Mouse (Mus musculus): Measurements from ENCODE around the gene Nf2. TPM values are rescaled to one million over a fixed set of nuclear protein-coding genes. Genes with fewer than 3 reads are reported as not detected.

Nf2 gene
- 100 to 1,000 TPM; 130 to 131 TPM for total RNA-seq (2021)

- intact Hi-C loops (cut with DNase I): no loop called here
- peak; percentile 98 to 99 for DNase-seq (ENCODE audit: extremely low spot score in 1 of 2, low spot score in 2 of 2)
These were observed at the start of gene Nf2 for GRCm38 (mm10) chr11:4849258-4849943. Nf2 (minus strand) TSS chr11:4849536.

- intact Hi-C loops (cut with DNase I): no loop called here
- DNase-seq (ENCODE audit: extremely low spot score in 1 of 2, low spot score in 2 of 2): peak; percentile 86
These were observed 45.8 kb upstream of the Nf2 start, which contains the start of gene Thoc5 for GRCm38 (mm10) chr11:4894848-4895816. Thoc5 (plus strand) TSS chr11:4895320.

DNA sequence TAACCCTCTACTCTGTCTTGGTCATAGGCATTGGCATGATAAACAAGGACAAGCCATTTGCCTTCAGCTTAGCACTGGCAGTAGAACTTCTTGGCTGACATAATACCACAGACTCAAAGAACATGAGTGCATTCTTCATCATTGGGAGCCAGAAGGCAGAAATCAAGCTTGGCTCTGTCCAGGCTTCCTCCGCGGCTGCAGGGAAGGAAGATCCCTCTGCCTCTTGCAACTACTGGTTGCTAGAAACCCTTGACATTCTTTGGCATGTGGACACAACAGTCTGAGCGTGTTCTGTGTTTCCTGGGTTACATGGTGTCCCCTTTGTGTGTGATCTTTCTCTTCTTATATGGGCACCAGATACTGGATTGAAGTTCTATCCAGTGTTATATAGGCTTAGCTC is 37.7 kb upstream of the Nf2 start:
- intact Hi-C loops (cut with DNase I): no loop called here
- no peak for DNase-seq (ENCODE audit: extremely low spot score in 1 of 2, low spot score in 2 of 2)

- intact Hi-C loops (cut with DNase I): no loop called here
- DNase-seq (ENCODE audit: extremely low spot score in 1 of 2, low spot score in 2 of 2): peak in 1 of 2 experiments; percentile 52
These were observed 36.1 kb upstream of the Nf2 start for GRCm38 (mm10) chr11:4885385-4885903.

DNA sequence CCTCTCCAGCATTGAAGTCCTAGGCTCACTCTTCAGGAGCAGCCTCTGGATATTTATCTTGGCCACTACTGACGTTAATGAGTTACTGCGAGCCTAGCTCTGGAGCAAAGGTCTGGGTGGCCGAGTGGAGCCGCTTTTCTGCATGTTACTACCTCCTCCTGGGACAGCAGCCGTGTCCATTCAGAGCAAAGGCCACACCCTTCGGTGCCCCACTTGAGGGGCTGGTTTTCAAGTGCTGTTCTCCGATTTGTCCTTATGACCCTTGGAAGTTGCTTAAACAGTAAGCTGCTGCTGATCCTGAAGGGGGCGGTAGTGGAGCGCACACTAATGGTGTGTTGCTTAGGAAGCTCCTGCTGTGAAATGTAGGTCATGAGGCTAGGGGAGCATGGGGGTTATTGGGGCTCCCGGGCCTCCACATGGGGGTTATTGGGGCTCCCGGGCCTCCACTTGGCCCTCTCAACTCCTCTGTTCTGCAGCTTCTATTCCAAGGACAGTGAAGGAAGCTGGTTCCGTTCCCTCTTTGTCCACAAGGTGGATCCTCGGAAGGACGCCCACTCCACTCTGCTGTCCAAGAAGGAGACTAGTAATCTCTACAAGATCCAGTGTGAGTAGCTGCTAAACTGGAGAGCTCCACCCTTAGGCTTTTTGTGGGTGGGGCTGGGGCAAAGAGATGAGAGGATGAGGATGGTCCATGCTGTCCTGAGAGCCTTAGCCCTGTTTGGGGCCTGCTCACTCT is 33.7 kb upstream of the Nf2 start:
- DNase-seq (ENCODE audit: extremely low spot score in 1 of 2, low spot score in 2 of 2): peak in 1 of 2 experiments; percentile 75
- intact Hi-C loops (cut with DNase I): no loop called here

- no peak for DNase-seq (ENCODE audit: extremely low spot score in 1 of 2, low spot score in 2 of 2)
- intact Hi-C loops (cut with DNase I): no loop called here
These were observed 31.8 kb upstream of the Nf2 start for GRCm38 (mm10) chr11:4881087-4881486.

- no peak for DNase-seq (ENCODE audit: extremely low spot score in 1 of 2, low spot score in 2 of 2)
- intact Hi-C loops (cut with DNase I): no loop called here
These were observed 25.2 kb upstream of the Nf2 start for GRCm38 (mm10) chr11:4874551-4874950.

DNA sequence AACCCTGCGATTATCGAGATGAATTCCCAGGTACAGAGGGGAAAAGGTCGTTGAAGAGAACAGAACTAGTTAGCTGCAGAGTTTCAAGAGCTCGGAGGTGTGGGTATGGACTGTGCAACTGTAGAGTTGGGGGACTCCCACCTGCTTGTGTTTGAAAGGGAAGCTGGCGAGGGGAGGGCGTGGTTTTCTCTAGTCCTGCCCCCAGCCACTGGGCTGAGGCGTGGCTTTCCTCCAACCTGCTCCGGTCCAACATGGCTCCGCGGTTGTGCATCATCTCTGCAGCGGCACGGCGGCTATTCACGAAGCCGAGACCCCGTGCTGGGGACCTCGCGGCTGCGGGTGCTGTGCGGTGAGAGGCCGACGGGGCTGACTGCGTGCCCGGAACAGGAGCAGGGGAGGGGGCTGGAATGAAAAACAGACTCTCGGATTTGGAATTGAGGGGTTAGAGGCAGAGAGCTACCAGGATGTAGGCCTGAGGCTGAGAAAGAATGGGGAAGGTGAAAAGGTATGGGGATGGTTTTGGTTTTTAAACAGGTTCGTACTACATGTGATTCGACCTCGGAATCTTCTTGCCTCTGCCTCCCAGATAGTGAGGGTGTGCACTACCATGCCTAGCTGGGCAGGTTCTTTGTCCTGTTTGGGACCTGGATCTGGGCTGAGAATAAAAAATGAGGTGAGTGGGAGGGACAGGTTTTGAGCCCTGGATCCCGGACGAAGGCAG is 24.6 kb upstream of the Nf2 start, which contains the start of gene Nipsnap1:
TSS of gene Nipsnap1 (plus strand) at position 197 of the 721 bp plus-strand sequence.
- intact Hi-C loops (cut with DNase I): no loop called here
- peak; percentile 78 to 85 for DNase-seq (ENCODE audit: extremely low spot score in 1 of 2, low spot score in 2 of 2)

DNA sequence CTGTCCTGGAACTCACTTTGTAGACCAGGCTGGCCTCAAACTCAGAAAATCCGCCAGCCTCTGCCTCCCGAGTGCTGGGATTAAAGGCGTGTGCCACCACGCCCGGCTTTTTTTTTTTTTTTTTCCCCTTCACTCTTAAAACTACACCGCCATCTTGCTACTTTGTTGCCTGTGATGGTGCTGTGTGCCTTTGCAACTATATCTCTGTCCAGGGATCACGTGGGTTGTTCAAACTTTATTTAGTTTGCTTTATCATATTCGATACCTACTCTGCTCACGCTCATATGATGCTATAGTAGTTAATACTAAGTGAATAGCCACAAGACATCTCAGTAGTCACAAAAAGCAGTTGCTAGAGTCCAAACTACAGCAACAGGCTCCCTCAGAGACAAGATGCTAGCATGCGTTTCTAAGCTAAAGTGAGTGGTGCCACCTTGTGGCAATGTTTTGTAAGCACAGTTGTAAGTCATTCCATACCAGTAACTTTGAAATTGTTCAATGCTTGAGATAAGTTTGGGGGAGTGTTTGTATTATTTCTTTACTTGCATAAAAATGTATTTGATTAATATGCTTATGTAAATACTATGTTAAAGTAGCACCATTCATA is 16.4 kb upstream of the Nf2 start:
- intact Hi-C loops (cut with DNase I): loop anchor here (5.0 to 10.0 kb wide), 2 partner anchors 428 to 601 kb away; no protein-coding TSS in a partner anchor
- DNase-seq (ENCODE audit: extremely low spot score in 1 of 2, low spot score in 2 of 2): peak; percentile 64 to 65

- no peak for DNase-seq (ENCODE audit: extremely low spot score in 1 of 2, low spot score in 2 of 2)
- intact Hi-C loops (cut with DNase I): loop anchor here (10.0 kb wide), 1 partner anchor 598 kb away; no protein-coding TSS in a partner anchor
These were observed 13.4 kb upstream of the Nf2 start for GRCm38 (mm10) chr11:4862730-4863129.

DNA sequence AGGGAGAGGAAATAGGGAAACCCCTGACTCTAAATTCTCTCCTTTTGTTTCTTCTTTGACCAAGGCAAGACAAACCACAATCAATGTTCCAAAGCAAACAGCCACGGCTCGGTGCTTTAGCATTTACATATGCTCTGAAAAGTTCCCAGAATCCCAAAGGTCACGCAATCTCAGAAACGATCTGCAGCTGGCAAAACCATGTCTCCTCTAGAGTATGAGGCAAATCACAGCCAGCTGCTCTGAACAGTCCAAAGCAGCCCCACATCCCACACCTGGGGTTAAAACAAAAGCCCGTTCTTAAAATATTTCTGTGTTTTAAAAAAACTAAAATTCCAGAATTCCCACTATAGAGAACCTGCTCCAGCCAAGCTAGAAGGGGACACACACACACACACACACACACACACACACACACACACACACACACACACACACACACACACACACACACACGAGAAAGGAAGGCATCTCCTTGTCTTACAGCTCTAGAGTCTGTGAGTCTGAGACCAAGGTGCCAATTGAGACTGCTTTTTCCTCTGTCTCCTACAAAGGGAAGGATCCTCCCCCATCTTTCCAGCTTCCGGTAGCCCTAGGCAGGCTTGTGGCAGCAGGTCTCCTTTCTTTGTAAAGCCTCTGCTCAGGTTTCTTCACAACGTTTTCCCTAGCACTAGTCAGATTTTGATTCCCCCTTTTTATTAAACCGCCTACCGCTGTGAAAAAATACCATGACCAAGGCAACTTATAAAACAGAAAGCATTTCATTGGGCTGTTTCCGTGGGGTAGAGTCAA is 12.7 kb upstream of the Nf2 start:
- no peak for DNase-seq (ENCODE audit: extremely low spot score in 1 of 2, low spot score in 2 of 2)
- intact Hi-C loops (cut with DNase I): loop anchor here (10.0 kb wide), 1 partner anchor 597 kb away; no protein-coding TSS in a partner anchor

DNA sequence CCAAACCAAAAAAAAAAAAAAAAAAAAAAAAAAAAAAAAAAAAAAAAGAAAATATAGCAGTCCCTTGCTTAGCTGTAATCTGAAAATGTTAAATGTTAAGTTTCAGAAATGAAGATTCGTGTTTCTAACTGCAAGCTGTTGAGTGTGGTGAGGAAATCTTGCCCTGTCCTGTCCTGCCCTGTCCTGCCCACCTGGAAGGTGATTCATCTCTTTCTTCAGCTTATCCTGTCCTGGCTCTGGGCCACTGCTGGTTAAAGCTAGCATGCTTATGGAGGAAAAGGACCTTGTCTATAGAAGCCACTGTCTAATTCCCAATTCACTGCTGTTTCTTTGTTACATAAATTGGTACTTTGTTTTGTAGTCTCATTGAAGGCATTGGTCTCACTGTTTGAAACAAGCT is 11.7 kb upstream of the Nf2 start:
- no peak for DNase-seq (ENCODE audit: extremely low spot score in 1 of 2, low spot score in 2 of 2)
- intact Hi-C loops (cut with DNase I): loop anchor here (10.0 kb wide), 1 partner anchor 596 kb away; no protein-coding TSS in a partner anchor

DNA sequence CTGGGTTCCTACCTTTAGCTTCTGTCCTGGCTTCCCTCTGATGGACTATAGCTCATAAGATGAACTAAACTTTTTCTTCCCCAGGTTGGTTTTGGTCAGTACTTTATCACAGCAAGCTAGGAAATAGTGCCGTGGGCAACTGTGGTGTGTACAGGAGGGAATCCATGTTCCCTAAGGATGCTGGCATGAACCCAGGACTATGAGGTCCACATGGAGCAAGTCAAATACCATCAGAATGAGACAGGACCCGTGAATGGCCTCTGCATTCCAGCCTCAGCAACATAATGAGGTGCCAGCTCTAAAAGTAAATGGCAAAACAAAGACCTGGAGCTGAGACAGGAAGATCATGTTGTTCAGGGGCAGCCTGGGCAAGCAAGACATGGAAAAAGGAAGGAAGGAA is 9.1 kb upstream of the Nf2 start:
- intact Hi-C loops (cut with DNase I): no loop called here
- DNase-seq (ENCODE audit: extremely low spot score in 1 of 2, low spot score in 2 of 2): no peak

GRCm38 (mm10) chr11:4854181-4854580 is 4.8 kb upstream of the Nf2 start:
- no peak for DNase-seq (ENCODE audit: extremely low spot score in 1 of 2, low spot score in 2 of 2)
- intact Hi-C loops (cut with DNase I): no loop called here

GRCm38 (mm10) chr11:4853021-4853420 is 3.7 kb upstream of the Nf2 start:
- intact Hi-C loops (cut with DNase I): no loop called here
- no peak for DNase-seq (ENCODE audit: extremely low spot score in 1 of 2, low spot score in 2 of 2)

DNA sequence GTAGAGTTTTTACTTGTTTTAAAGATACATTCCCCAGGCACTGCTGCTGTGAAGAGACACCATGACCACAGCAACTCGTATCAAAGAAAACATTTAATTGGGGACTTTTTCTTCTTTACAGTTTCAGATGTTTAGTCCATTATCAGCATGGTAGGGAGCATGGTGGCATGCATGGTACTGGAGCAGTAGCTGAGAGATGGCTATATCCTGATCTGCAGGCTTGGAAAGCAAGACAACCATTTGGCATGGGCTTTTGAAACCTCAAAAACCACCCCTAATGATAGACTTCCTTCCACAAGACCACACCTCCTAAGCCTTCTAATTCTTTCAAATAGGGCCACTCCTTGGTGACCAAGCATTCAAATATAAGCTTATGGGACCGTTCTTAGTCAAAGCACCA is 1.1 kb upstream of the Nf2 start:
- DNase-seq (ENCODE audit: extremely low spot score in 1 of 2, low spot score in 2 of 2): no peak
- intact Hi-C loops (cut with DNase I): no loop called here
